Mouse (Mus musculus): ENCODE measurements around the gene Akap13.

GRCm38 (mm10) chr7:75498627-75499026, 43.3 kb downstream of the Akap13 start:
- TF ChIP-seq SMC3 (IDR thresholded peaks at IDR 0.05; ENCODE audit: low read depth, low read length) (no peak), USF1 (IDR thresholded peaks at IDR 0.05; ENCODE audit: low read depth, low read length) (no peak), CTCF (conservative IDR thresholded peaks at IDR 0.05 in 1 of 2, IDR thresholded peaks at IDR 0.05 in 1 of 2; ENCODE audit: low read depth in 2 of 2, low read length in 2 of 2) (no peak), TBP (conservative IDR thresholded peaks at IDR 0.05; ENCODE audit: low read depth, low read length) (no peak), NELFE (IDR thresholded peaks at IDR 0.05; ENCODE audit: low read depth, low read length) (no peak)
